Mouse (Mus musculus) urinary bladder, postnatal 10 days (tissue): ENCODE results near the gene Trio.

Experiments used
- DNase-seq: peaks from one replicate; pipeline ENCODE4 v3.0.0; 2022; ENCODE audit warnings: low spot score

Gene Trio

GRCm38 (mm10) chr15:28025447-28026166 is at the start of gene Trio:
Gene Trio, minus strand, starts transcription at chr15:28025848.
- peak; percentile 94 for DNase-seq

DNA sequence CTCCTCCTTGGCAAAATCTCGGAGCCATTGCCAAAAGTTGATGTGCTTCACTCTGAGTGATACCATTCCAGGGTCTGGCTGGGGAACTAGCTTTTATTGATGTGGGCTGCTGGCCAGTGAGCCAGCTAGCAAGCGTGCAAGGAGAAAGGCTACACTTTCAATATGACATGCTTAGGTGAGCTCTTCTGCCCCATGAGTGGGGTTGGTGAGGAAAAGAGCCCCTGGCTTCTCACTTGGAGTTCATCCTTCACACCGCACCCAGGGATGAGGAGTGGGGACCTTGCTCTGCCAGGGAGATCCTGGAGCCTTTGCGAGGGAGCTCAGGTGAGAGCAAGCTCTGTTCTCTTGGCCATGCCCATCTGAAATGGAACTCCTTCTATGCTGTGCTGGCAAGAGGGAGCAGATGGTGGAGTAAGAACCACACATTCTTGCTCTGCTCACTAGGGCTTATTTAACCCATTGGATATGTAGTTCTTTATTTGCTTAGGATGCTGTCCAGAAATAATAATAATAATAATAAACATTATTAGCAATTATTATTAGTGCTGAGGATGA is 48.8 kb upstream of the Trio start:
- DNase-seq, result no peak

- no peak for DNase-seq
Measured at GRCm38 (mm10) chr15:28071601-28072000, 46.0 kb upstream of the Trio start.

- no peak for DNase-seq
Measured at GRCm38 (mm10) chr15:28070771-28071419, 45.2 kb upstream of the Trio start.

DNA sequence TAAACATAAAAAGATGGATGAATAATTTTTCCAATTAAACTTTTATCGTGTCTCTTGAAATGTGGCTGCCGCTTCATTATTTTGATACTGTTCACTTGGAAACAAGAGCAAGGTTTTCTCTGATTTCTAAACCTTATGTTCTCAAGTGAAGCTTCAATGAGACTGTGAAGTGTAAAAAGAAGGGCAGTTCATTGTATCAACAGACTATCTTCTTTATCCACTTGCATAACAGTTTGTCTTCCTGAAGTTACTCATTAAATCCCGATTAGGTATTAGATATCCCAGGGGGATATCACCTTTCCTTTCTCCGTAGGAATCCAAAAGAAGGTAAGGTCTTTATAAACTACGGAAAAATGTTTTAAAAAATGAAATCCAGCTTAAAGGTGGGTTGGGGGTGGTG is 44.6 kb upstream of the Trio start:
- no peak for DNase-seq

DNA sequence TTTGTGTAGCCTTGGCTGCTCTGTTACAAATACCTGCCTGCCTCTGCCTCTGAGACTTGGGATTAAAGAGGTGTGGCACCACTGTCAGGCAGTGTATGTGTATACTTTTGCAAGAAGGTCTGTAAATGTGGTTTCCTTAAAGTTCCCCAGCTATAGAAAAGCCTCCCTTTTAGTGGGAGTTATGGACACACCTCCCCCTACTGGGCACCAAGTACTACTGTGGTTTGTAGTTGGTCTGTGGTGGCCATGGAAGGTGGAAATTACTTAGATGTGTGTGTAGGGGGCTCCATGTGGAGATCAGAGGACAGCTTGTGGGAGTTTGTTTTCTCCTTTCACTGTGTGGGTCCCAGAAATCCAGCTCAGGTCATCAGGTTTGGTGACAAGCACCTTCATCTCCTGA is 41.7 kb upstream of the Trio start:
- DNase-seq, result no peak

GRCm38 (mm10) chr15:28066468-28066867 is 40.8 kb upstream of the Trio start:
- DNase-seq, result no peak

GRCm38 (mm10) chr15:28065572-28065971 is 39.9 kb upstream of the Trio start:
- DNase-seq, result no peak

GRCm38 (mm10) chr15:28064733-28065088 is 39.1 kb upstream of the Trio start:
- DNase-seq, result no peak

DNA sequence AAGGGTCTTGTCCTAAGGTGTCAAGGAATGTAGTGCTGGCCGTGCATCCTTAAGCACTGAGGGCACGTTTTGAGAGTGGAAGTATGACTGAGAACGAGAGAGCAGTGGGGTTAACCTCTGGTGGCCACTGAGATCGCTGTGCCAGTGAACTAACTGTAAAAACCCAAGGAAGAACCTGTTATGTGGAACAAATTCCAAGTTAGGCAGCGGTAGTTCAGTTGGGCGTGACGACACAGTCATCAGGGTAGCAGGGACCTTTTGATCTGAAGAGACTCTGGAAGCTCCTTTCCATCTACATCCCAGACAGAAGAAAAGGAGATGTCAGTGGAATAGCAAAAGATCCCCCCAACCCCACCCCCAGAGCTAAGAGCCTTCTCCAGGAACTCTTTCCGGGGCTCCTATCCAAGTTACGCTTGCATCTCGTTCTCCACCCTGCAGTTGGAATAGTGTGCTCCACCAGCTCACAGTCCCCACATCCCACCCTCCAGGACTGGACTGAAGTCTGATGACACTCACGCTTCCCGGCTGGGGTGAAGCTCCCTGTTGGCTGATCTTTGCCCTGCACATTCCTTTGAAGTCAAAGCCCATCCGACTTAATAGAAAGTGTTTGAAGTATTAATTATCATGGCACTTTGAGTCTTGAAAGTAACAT is 38.6 kb upstream of the Trio start:
- DNase-seq, result no peak

DNA sequence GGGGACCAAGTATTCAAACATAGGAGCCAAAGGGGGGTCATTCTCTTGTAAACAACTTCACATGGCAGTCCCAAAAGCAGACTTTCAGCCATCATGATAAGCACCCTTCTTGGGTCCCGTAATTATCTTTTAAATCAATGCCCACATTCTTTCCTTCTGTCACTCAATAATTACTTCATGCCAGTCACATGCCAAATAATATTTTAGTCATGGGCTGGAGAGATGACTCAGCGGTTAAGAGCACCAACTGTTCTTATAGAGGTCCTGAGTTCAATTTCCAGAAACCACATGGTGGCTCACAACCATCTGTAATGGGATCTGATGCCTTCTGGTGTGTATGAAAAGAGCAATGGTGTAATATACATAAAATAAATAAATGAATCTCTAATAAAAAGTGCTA is 37.8 kb upstream of the Trio start:
- DNase-seq, result no peak

DNA sequence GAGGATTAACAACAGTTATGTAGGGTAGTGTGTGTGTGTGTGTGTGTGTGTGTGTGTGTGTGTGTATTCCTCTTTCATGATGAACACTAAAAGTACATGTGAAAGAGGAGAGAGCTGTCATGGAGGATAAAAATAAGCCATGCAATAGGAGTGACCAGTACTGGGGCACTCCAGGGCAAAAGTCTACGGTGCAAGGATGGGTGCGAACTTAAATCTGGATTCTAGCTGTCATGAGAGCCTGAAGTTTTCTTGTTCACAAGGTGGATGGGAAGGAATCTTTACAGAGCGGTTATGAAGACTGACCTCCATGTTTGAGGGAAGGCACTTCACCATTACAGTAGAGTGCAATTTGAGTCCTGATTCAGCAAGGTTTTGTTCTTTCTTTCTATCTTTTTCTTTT is 36.4 kb upstream of the Trio start:
- no peak for DNase-seq

GRCm38 (mm10) chr15:28060977-28061376 is 35.3 kb upstream of the Trio start:
- DNase-seq, result no peak

DNA sequence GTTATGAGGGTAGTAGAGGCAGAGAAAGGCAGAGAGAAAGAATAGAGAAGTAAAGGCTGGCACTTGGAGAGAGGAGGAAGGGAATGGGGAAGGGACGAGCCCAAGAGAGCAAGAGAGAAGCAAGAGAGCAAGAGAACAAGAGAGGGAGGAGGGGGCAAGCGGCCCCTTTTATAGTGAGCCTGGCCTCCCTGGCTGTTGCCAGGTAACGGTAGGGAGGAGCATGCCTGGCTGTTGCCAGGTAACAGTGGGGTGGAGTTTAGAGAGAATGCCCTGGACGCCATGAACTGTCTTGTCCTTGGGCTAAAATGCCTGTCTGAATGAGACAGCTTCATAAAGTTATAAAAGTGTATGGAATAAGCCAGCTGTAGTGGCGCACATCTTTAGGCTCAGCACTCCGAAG is 34.8 kb upstream of the Trio start:
- no peak for DNase-seq

- no peak for DNase-seq
Measured at GRCm38 (mm10) chr15:28057545-28057944, 31.9 kb upstream of the Trio start.

- no peak for DNase-seq
Measured at GRCm38 (mm10) chr15:28054731-28055130, 29.1 kb upstream of the Trio start.

DNA sequence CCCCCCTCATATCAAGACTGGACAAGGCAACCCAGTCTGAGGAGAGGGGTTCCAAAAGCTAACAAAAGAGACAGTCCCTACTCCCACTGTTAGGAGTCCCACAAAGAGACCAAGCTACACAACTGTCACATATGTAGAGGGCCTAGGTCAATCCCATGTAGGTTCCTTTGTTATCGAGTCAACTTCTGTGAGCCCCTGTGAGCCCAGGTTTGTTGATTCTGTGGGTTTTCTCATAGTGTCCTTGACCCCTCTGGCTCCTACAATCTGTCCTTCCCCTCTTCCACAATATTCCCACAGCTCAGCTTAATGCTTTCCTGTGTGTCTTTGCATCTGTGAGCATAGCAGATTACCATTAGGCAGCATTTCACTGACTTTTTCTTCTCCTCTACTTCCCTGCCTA is 28.5 kb upstream of the Trio start:
- DNase-seq, result no peak

GRCm38 (mm10) chr15:28053226-28053625 is 27.6 kb upstream of the Trio start:
- DNase-seq, result no peak

DNA sequence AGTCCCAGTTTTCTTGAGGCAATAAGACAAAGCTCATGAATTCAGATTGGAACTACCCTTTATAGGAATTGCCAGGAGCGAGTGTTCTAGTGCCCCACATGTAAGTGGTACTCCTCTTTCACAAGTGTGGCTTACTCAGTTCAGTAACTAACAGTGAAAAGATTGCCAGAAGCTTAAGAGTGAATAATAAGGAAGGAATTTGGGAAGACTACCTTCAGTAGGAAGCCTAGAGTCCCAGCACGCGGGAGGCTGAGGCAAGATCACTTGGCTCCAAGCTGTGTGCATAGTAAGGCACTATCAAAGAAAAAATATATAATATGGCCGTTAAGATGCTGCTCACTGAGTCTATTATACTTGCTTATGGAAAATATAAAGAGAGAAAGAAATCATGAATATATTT is 26.2 kb upstream of the Trio start:
- no peak for DNase-seq

DNA sequence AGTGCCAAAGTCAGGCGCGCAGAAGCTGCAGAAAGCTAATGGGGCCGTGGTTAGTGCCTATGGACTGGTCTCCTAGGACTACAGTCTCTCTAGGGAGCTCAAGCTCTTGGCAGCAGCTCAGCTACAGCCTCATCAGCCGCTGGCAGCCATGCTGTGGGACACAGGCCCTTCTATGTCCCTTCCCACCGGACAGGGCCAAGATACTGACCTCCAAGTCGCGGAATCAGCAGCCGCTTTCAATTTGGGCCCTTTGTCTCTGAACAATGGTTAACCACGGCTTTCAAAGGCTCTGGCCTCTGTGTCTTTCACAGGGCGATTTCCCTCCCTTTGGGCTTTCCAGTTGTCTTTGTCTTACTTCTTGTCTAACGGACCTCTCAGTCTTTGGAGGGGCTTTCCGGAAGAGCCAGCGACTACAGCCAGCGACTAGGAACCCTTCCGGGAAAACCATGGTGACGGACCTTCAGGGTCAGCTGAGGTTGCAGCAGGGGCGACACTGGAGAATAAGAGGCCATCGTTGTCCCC is 25.5 kb upstream of the Trio start:
- DNase-seq, result no peak

DNA sequence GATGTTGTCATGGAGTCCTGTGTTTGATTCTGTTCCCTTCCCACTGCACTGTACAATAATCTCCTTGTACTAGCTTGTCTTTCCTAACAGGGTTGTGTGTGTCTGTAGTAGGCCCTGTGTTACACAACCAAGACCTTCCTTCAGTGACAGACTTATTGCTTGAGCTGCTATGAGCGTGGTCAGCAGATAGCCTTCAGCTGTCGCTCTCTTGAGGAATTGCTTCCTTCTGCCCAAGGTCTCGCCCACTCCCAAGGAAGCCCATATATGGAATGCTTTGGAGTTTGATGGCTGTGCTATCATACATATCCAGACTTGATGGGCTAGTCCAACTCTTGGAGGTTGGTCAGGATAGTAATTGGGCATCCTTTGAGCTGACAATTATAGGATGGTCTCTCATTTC is 22.1 kb upstream of the Trio start:
- DNase-seq, result no peak

DNA sequence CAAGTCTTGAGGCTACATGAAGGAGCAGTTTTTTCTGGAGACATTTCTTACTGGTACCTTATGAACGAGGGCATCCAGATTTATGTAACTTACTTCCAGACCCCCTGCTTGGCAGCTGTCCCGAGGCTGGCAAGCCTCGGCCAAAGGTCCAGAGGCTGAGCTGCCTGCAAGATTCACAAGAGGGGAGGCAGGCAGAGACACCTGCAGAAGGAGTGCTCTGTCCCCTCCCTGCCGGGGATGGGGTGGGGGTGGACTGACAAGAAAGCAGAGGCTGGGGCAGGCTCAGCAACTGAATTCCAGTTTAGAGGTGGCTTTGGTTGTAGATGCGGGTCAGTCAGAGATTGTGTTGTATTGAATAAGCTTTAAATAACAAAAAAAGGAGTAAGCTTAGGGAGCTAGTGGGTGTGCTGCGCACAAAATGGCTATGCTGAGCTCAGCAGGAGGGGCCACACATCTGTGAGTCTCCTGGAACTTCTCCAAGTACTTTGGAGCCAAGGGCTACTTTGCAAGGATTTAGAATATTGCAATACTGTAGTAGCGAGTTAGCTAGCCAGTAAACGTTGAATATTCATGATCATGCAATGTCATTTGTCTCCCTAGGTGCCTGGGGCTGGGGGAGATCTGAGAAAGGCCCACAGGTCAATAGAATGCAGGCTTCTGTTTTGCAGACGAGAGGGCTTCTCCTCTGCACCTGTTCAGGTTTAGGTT is 15.7 kb upstream of the Trio start:
- no peak for DNase-seq
